Mouse (Mus musculus) G1E (cell line): ENCODE results near the gene Glt1d1.

Experiments used
- CTCF ChIP-seq: IDR thresholded peaks from 2 replicates; pipeline ENCODE4 v1.5.1; 2012; ENCODE audit warnings: low read depth, low read length, inconsistent platforms, mixed read lengths
- GATA1 ChIP-seq: IDR thresholded peaks from 2 replicates; pipeline ENCODE4 v1.6.1; 2012; ENCODE audit warnings: borderline replicate concordance, low read length, inconsistent platforms, mixed read lengths

- TF ChIP-seq CTCF = no peak
- TF ChIP-seq GATA1 = no peak
These were observed 68.1 kb downstream of the Glt1d1 start for GRCm38 (mm10) chr5:127700156-127700555.
